Mouse (Mus musculus): Measurements from ENCODE around the gene Snx15. TPM values are rescaled to one million over a fixed set of nuclear protein-coding genes. Genes with fewer than 3 reads are reported as not detected.
"Not testable (repeated sequence)": the region's sequence is repeated elsewhere in the genome, so short reads cannot be mapped to it uniquely, and the experiment has no call there.

The Snx15 gene
- polyA plus RNA-seq, 1 experiment, result 13.7 TPM

GRCm38 (mm10) chr19:6155174-6155573, 27.1 kb upstream of the Snx15 start:
- Histone ChIP-seq H3K4me1 (ENCODE audit: control insufficient read depth, insufficient read depth, low read length) (no peaks in the 10 kb centered on the region), H3K27ac (ENCODE audit: control insufficient read depth, insufficient read depth, low read depth, low read length) (no peak overlapping the region), H3K4me3 (ENCODE audit: control insufficient read depth, low read depth, low read length) (no peak overlapping the region), H3K36me3 (ENCODE audit: control insufficient read depth, insufficient read depth, low read length) (no peaks in the 10 kb centered on the region), H3K27me3 (ENCODE audit: control insufficient read depth, insufficient read depth, low read length) (no peaks in the 10 kb centered on the region)
- TF ChIP-seq CTCF (IDR thresholded peaks at IDR 0.05; ENCODE audit: control insufficient read depth, insufficient read depth, insufficient replicate concordance, low read depth, low read length) (no peak), POLR2A (IDR thresholded peaks at IDR 0.05; ENCODE audit: control insufficient read depth, low read depth, low read length) (no peak)

- no peak for TF ChIP-seq CTCF (IDR thresholded peaks at IDR 0.05; ENCODE audit: control insufficient read depth, insufficient read depth, insufficient replicate concordance, low read depth, low read length)
- TF ChIP-seq POLR2A (IDR thresholded peaks at IDR 0.05; ENCODE audit: control insufficient read depth, low read depth, low read length), result no peak
- Histone ChIP-seq H3K36me3 (ENCODE audit: control insufficient read depth, insufficient read depth, low read length) (no peaks in the 10 kb centered on the region), H3K4me3 (ENCODE audit: control insufficient read depth, low read depth, low read length) (no peak overlapping the region), H3K27me3 (ENCODE audit: control insufficient read depth, insufficient read depth, low read length) (no peaks in the 10 kb centered on the region), H3K4me1 (ENCODE audit: control insufficient read depth, insufficient read depth, low read length) (peaks cover 3% of the 10 kb centered on the region), H3K27ac (ENCODE audit: control insufficient read depth, insufficient read depth, low read depth, low read length) (no peak overlapping the region)
Observed at GRCm38 (mm10) chr19:6144842-6145241, 16.7 kb upstream of the Snx15 start.

DNA sequence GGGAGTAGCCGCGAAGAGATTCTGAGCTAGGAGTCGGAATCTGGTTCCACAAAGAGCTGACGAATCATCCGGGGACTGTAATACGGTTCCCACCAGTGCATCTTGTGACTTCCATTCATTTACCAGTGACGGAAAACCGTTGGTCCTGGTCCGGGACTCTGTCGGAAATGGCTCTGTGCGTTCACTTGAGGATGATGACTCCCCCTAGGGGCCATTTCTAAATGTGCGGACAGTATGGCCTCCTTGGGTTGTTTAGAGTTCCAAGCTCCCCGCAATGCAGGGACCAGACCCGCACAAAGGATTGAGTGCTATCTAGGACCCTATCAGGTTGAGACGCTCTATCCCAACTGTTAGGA, 13.3 kb upstream of the Snx15 start, which contains the start of gene Arl2:
TSS of gene Arl2 (minus strand) at position 155 of the 356 bp plus-strand sequence.
- H3K4me1 ChIP-seq (ENCODE audit: control insufficient read depth, insufficient read depth, low read length), result peaks cover 7% of the 10 kb centered on the region

DNA sequence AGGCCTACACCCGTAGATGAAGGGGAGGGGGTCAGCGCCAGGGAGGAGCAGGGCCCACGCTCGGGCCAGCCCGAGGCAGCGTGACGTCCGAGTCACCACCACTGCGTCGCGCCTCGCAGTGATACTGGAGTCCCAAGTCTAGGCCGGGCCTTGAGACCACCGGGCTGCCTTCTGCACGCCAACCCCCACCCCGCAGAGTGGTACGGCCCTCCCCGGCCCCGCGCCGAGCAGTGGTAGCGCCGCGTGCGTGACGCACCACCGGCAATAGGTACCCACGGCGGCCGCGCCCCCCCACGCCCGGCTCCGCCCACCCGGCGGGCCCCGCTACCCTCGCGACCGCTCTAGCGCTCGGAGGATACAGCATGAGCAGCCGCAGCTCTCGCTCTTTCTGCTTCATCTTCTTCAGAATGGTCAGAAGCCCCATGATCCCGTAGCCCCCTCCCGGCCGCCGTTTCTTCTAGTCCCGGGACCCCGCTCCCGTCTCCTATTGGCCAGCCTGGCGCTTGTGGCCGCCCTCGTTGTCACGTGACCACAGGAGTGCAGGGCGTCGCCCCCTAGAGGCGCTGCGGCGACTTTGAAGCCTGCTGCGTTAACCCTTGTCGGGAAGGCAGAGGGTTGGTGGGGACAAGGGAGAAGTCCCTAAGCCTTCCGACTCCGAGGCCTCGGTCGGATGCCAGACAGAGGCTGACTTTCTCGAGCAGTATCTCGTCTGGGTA, 12.7 kb upstream of the Snx15 start, which contains the start of gene Batf2:
TSS of gene Batf2 (plus strand) at position 306 of the 716 bp plus-strand sequence.
- peaks cover 7% of the 10 kb centered on the region for H3K4me1 ChIP-seq (ENCODE audit: control insufficient read depth, insufficient read depth, low read length)
- H3K27me3 ChIP-seq (ENCODE audit: control insufficient read depth, insufficient read depth, low read length), result no peaks in the 10 kb centered on the region
- H3K36me3 ChIP-seq (ENCODE audit: control insufficient read depth, insufficient read depth, low read length), result no peaks in the 10 kb centered on the region
- H3K4me3 ChIP-seq (ENCODE audit: control insufficient read depth, low read depth, low read length), result peak within 1 kb of the TSS; percentile 97
- TF ChIP-seq CTCF (IDR thresholded peaks at IDR 0.05; ENCODE audit: control insufficient read depth, insufficient read depth, insufficient replicate concordance, low read depth, low read length) (peak; percentile 74), POLR2A (IDR thresholded peaks at IDR 0.05; ENCODE audit: control insufficient read depth, low read depth, low read length) (peak; percentile 73; the same call in 1 of the 2 replicates)
- H3K27ac ChIP-seq (ENCODE audit: control insufficient read depth, insufficient read depth, low read depth, low read length), result peak within 1 kb of the TSS; percentile 97

More for the DNA sequence above, 13.3 kb upstream of the Snx15 start, which contains the start of gene Arl2:
- Histone ChIP-seq H3K27ac (ENCODE audit: control insufficient read depth, insufficient read depth, low read depth, low read length) (peak within 1 kb of the TSS; percentile 97), H3K4me3 (ENCODE audit: control insufficient read depth, low read depth, low read length) (peak within 1 kb of the TSS; percentile 97), H3K27me3 (ENCODE audit: control insufficient read depth, insufficient read depth, low read length) (no peaks in the 10 kb centered on the region), H3K36me3 (ENCODE audit: control insufficient read depth, insufficient read depth, low read length) (no peaks in the 10 kb centered on the region)
- TF ChIP-seq CTCF (IDR thresholded peaks at IDR 0.05; ENCODE audit: control insufficient read depth, insufficient read depth, insufficient replicate concordance, low read depth, low read length), result peak; percentile 54; the same call in 1 of the 2 replicates
- no peak for TF ChIP-seq POLR2A (IDR thresholded peaks at IDR 0.05; ENCODE audit: control insufficient read depth, low read depth, low read length)

DNA sequence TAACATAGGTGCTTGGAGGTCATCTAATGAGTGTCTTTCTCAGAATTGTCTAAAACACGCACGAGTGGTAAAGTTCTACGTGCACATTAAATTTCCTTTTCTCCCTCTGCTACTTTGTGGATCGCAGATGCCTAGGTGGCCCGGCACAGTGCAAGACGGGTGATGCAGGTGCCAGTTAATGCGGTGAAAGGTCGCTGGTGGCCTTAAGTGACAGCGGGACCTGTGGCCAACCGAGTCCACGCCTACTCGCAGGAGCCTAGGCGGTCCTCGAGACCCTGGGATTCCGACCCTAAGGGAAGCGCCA, 12.2 kb upstream of the Snx15 start:
- Histone ChIP-seq H3K27ac (ENCODE audit: control insufficient read depth, insufficient read depth, low read depth, low read length) (peak overlapping the region; percentile 97), H3K4me3 (ENCODE audit: control insufficient read depth, low read depth, low read length) (peak overlapping the region; percentile 97), H3K27me3 (ENCODE audit: control insufficient read depth, insufficient read depth, low read length) (no peaks in the 10 kb centered on the region), H3K36me3 (ENCODE audit: control insufficient read depth, insufficient read depth, low read length) (no peaks in the 10 kb centered on the region), H3K4me1 (ENCODE audit: control insufficient read depth, insufficient read depth, low read length) (peaks cover 7% of the 10 kb centered on the region)
- TF ChIP-seq POLR2A (IDR thresholded peaks at IDR 0.05; ENCODE audit: control insufficient read depth, low read depth, low read length), result no peak
- TF ChIP-seq CTCF (IDR thresholded peaks at IDR 0.05; ENCODE audit: control insufficient read depth, insufficient read depth, insufficient replicate concordance, low read depth, low read length), result no peak

- H3K27ac ChIP-seq (ENCODE audit: control insufficient read depth, insufficient read depth, low read depth, low read length), result no peak overlapping the region
- no peaks in the 10 kb centered on the region for H3K27me3 ChIP-seq (ENCODE audit: control insufficient read depth, insufficient read depth, low read length)
- no peaks in the 10 kb centered on the region for H3K36me3 ChIP-seq (ENCODE audit: control insufficient read depth, insufficient read depth, low read length)
- H3K4me3 ChIP-seq (ENCODE audit: control insufficient read depth, low read depth, low read length), result peak overlapping the region; percentile 97
- H3K4me1 ChIP-seq (ENCODE audit: control insufficient read depth, insufficient read depth, low read length), result peaks cover 7% of the 10 kb centered on the region
- TF ChIP-seq CTCF (IDR thresholded peaks at IDR 0.05; ENCODE audit: control insufficient read depth, insufficient read depth, insufficient replicate concordance, low read depth, low read length) (no peak), POLR2A (IDR thresholded peaks at IDR 0.05; ENCODE audit: control insufficient read depth, low read depth, low read length) (no peak)
Observed at GRCm38 (mm10) chr19:6139701-6140100, 11.6 kb upstream of the Snx15 start.

GRCm38 (mm10) chr19:6136397-6136796, 8.3 kb upstream of the Snx15 start:
- Histone ChIP-seq H3K27me3 (ENCODE audit: control insufficient read depth, insufficient read depth, low read length) (no peaks in the 10 kb centered on the region), H3K4me1 (ENCODE audit: control insufficient read depth, insufficient read depth, low read length) (peaks cover 6% of the 10 kb centered on the region), H3K36me3 (ENCODE audit: control insufficient read depth, insufficient read depth, low read length) (no peaks in the 10 kb centered on the region), H3K27ac (ENCODE audit: control insufficient read depth, insufficient read depth, low read depth, low read length) (no peak overlapping the region), H3K4me3 (ENCODE audit: control insufficient read depth, low read depth, low read length) (no peak overlapping the region)
- no peak for TF ChIP-seq CTCF (IDR thresholded peaks at IDR 0.05; ENCODE audit: control insufficient read depth, insufficient read depth, insufficient replicate concordance, low read depth, low read length)

GRCm38 (mm10) chr19:6133197-6133596, 5.1 kb upstream of the Snx15 start:
- H3K36me3 ChIP-seq (ENCODE audit: control insufficient read depth, insufficient read depth, low read length); H3K27ac ChIP-seq (ENCODE audit: control insufficient read depth, insufficient read depth, low read depth, low read length); H3K4me3 ChIP-seq (ENCODE audit: control insufficient read depth, low read depth, low read length); H3K27me3 ChIP-seq (ENCODE audit: control insufficient read depth, insufficient read depth, low read length); H3K4me1 ChIP-seq (ENCODE audit: control insufficient read depth, insufficient read depth, low read length): not testable (repeated sequence)
